Mouse (Mus musculus): ENCODE data around the gene Samd11. TPM values are rescaled to one million over a fixed set of nuclear protein-coding genes. Genes with fewer than 3 reads are reported as not detected.
A peak's percentile ranks its signal among the peaks of the same experiment; 100 is the strongest.

Samd11 gene
- polyA plus RNA-seq, 1 experiment from 2014 or later = 2.0 TPM

GRCm38 (mm10) chr4:156234021-156234501 is 21.4 kb downstream of the Samd11 start:
- Histone ChIP-seq H3K4me1 (peaks cover 18% of the 10 kb centered on the region), H3K27me3 (no peaks in the 10 kb centered on the region), H3K9me3 (no peaks in the 10 kb centered on the region), H3K4me3 (replicated peaks) (peak overlapping the region; percentile 53), H3K9ac (peak overlapping the region; percentile 70), H3K36me3 (replicated peaks) (peaks cover 60% of the 10 kb centered on the region), H3K4me2 (peak overlapping the region; percentile 77), H3K27ac (peak overlapping the region; percentile 91)
- WGBS = 2% methylated on average over 17 of the region's 17 CpGs
- peak; percentile 22 for ATAC-seq (ENCODE audit: low FRiP score)

GRCm38 (mm10) chr4:156228393-156229024 is 26.9 kb downstream of the Samd11 start:
- Histone ChIP-seq H3K36me3 (replicated peaks) (peaks cover 50% of the 10 kb centered on the region), H3K27me3 (no peaks in the 10 kb centered on the region), H3K4me3 (replicated peaks) (no peak overlapping the region), H3K9ac (no peak overlapping the region), H3K4me1 (peaks cover 14% of the 10 kb centered on the region), H3K4me2 (no peak overlapping the region), H3K27ac (no peak overlapping the region), H3K9me3 (no peaks in the 10 kb centered on the region)
- 0 out of 2 replicates have a peak, but pooled peaks have one; percentile 21 for ATAC-seq (ENCODE audit: low FRiP score)
- WGBS = 19% methylated on average over 12 of the region's 12 CpGs

GRCm38 (mm10) chr4:156227752-156228392 is 27.6 kb downstream of the Samd11 start:
- H3K4me3 ChIP-seq (replicated peaks) = no peak overlapping the region
- H3K4me1 ChIP-seq = peaks cover 9% of the 10 kb centered on the region; the same call in 1 of the 2 replicates
- H3K27me3 ChIP-seq = no peaks in the 10 kb centered on the region
- H3K4me2 ChIP-seq = no peak overlapping the region
- 0 out of 2 replicates have a peak, but pooled peaks have one; percentile 6 for ATAC-seq (ENCODE audit: low FRiP score)
- H3K27ac ChIP-seq = no peak overlapping the region
- no peaks in the 10 kb centered on the region for H3K9me3 ChIP-seq
- no peak overlapping the region for H3K9ac ChIP-seq
- H3K36me3 ChIP-seq (replicated peaks) = peaks cover 46% of the 10 kb centered on the region
- WGBS = 37% methylated on average over 18 of the region's 18 CpGs

- H3K4me2 ChIP-seq = no peak overlapping the region
- WGBS = 91% methylated on average over 2 of the region's 2 CpGs
- no peaks in the 10 kb centered on the region for H3K9me3 ChIP-seq
- H3K27me3 ChIP-seq = no peaks in the 10 kb centered on the region
- H3K4me3 ChIP-seq (replicated peaks) = no peak overlapping the region
- H3K9ac ChIP-seq = no peak overlapping the region
- peaks cover 10% of the 10 kb centered on the region for H3K36me3 ChIP-seq (replicated peaks)
- H3K4me1 ChIP-seq = peaks cover 9% of the 10 kb centered on the region; the same call in 1 of the 2 replicates
- no peak overlapping the region for H3K27ac ChIP-seq
- no peak for ATAC-seq (ENCODE audit: low FRiP score)
Measured at GRCm38 (mm10) chr4:156224276-156224675, 31.2 kb downstream of the Samd11 start.

- Histone ChIP-seq H3K36me3 (replicated peaks) (no peaks in the 10 kb centered on the region), H3K27me3 (no peaks in the 10 kb centered on the region), H3K4me1 (no peaks in the 10 kb centered on the region), H3K4me2 (no peak overlapping the region), H3K9ac (no peak overlapping the region), H3K9me3 (no peaks in the 10 kb centered on the region), H3K27ac (no peak overlapping the region), H3K4me3 (replicated peaks) (no peak overlapping the region)
- WGBS = 86% methylated on average over 11 of the region's 11 CpGs
- no peak for ATAC-seq (ENCODE audit: low FRiP score)
Measured at GRCm38 (mm10) chr4:156219936-156220335, 35.5 kb downstream of the Samd11 start.

GRCm38 (mm10) chr4:156217838-156218237 is 37.6 kb downstream of the Samd11 start:
- Histone ChIP-seq H3K4me3 (replicated peaks) (no peak overlapping the region), H3K9me3 (no peaks in the 10 kb centered on the region), H3K27ac (no peak overlapping the region), H3K36me3 (replicated peaks) (no peaks in the 10 kb centered on the region), H3K9ac (no peak overlapping the region), H3K27me3 (no peaks in the 10 kb centered on the region), H3K4me1 (no peaks in the 10 kb centered on the region), H3K4me2 (no peak overlapping the region)
- no peak for ATAC-seq (ENCODE audit: low FRiP score)
- WGBS = 82% methylated on average over 16 of the region's 16 CpGs

DNA sequence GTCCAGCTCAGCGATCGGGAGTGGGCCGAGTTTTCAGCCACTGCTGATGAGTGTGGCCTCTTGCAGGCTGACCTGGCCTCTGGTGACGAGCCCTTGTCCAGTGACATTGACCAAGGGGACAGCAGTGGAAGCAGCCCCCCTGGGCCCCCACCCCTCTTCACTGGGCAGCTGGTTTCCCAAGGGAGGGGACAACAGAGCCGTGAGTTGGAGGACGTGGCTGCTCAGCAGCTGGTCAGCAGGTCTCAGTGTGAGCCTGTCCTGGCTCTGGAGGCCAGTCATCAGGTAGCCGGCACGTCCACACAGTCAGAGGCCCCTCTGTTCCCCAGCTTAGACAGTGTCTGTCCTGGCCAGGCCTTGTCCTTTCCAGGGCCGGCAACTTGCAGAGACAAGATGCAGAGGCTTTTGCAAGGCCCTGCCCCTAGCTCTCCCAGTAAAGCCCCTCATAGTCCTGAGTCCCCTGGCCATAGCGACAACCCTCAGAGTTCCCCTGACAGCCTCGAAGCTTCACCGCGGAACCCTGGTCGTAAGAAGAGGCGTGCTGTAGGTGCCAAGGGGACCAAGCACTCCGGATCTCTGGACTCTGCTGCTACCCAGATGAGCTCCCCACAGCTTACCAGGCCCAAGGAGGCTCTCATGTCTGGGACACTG is 38.3 kb downstream of the Samd11 start:
- H3K9ac ChIP-seq = no peak overlapping the region
- ATAC-seq (ENCODE audit: low FRiP score) = no peak
- H3K27me3 ChIP-seq = no peaks in the 10 kb centered on the region
- no peak overlapping the region for H3K27ac ChIP-seq
- 81% methylated on average over 16 of the region's 16 CpGs for WGBS
- no peaks in the 10 kb centered on the region for H3K9me3 ChIP-seq
- no peaks in the 10 kb centered on the region for H3K36me3 ChIP-seq (replicated peaks)
- no peak overlapping the region for H3K4me2 ChIP-seq
- no peaks in the 10 kb centered on the region for H3K4me1 ChIP-seq
- no peak overlapping the region for H3K4me3 ChIP-seq (replicated peaks)

DNA sequence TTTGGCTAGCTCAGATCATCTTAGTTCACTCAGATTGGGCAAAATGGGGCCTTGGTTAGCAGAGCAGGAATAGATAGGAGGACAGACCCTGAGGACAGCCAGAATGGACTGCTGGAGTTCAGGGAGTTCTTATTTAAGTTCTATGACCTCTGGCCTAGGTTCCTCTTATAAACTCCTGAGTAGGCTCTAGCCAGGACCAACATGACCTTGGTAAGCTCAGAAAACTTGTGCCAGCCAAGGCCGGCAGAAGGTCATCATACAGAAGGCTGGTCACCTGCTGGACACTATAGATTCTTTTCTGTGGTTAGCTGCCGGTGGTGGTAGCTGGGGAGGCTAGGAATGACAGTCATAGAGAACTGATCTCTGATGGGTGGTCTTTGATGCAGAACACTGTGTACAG is 39.3 kb downstream of the Samd11 start:
- no peak for ATAC-seq (ENCODE audit: low FRiP score)
- H3K4me3 ChIP-seq (replicated peaks) = no peak overlapping the region
- 89% methylated on average over 2 of the region's 2 CpGs for WGBS

DNA sequence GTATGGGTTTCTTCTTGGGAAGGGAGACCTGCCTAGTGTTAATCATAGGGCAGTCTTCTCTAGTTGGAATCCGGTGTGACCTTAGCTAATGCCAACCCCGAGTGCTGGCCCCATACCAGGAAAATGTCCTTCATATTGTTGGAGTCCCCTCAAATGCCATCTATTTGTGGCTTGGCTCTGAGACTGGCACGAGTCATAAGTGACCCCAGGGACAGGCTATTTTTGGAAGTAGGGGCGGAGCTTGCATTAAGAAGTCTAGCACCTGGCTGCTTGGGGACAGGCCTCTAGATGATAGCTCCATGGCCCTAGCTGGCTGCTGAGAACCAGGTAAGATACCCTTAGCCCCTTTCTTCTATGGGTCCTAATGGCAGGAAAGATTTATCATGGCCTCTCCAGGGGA is 39.8 kb downstream of the Samd11 start, which contains the start of gene Perm1:
Gene Perm1 (plus strand): TSS at position 220 of the 400 bp plus-strand sequence.
- Histone ChIP-seq H3K27me3 (no peaks in the 10 kb centered on the region), H3K9ac (no peak within 1 kb of the TSS), H3K4me1 (no peaks in the 10 kb centered on the region), H3K4me2 (no peak within 1 kb of the TSS), H3K9me3 (no peaks in the 10 kb centered on the region), H3K27ac (no peak within 1 kb of the TSS), H3K4me3 (replicated peaks) (no peak within 1 kb of the TSS), H3K36me3 (replicated peaks) (no peaks in the 10 kb centered on the region)
- WGBS = 83% methylated on average over 4 of the region's 4 CpGs
- ATAC-seq (ENCODE audit: low FRiP score) = no peak

More for the DNA sequence above, 39.3 kb downstream of the Samd11 start:
- no peak overlapping the region for H3K9ac ChIP-seq
- no peak overlapping the region for H3K27ac ChIP-seq
- no peaks in the 10 kb centered on the region for H3K36me3 ChIP-seq (replicated peaks)
- H3K4me2 ChIP-seq = no peak overlapping the region
- H3K4me1 ChIP-seq = no peaks in the 10 kb centered on the region
- H3K27me3 ChIP-seq = no peaks in the 10 kb centered on the region
- H3K9me3 ChIP-seq = no peaks in the 10 kb centered on the region

GRCm38 (mm10) chr4:156213134-156213533 is 42.3 kb downstream of the Samd11 start:
- 96% methylated on average over 13 of the region's 13 CpGs for WGBS
- ATAC-seq (ENCODE audit: low FRiP score) = no peak
- no peaks in the 10 kb centered on the region for H3K27me3 ChIP-seq
- no peaks in the 10 kb centered on the region for H3K9me3 ChIP-seq
- no peak overlapping the region for H3K4me2 ChIP-seq
- H3K4me3 ChIP-seq (replicated peaks) = no peak overlapping the region
- H3K36me3 ChIP-seq (replicated peaks) = 0 out of 2 replicates have a peak, but pooled peaks cover 3% of the 10 kb centered on the region
- no peak overlapping the region for H3K9ac ChIP-seq
- H3K27ac ChIP-seq = no peak overlapping the region
- no peaks in the 10 kb centered on the region for H3K4me1 ChIP-seq

DNA sequence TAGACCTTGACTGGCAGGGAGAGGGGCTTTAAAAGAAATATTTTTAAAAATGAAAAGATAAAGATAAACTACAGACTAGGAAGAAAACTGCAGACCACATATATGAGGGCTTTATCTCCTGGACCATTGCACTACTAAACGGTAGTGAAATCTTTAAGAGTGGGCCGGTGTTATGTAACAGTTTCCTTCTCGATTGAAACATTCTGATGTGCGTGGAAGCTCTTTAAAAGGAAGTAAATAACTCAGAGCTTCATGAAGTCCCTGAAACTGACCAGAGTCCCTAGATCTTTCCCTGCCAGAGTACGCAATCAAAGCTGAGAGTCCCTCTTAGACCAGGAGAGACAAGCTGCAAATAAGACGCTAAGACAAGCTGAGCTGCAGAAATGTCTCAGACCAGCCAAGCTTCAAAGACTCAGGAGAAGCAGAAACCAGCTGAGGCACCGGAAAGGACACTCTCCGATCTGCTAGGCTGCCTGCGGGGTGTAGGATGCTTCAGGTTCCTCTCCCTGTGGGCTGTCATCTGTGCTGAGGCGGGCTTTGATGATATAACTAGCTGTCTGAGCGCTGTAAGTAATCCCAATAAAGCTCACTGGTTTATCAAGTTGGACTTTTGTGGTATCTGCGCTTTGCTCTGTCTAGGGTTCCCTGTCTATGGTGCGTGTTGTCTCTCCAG is 45.4 kb downstream of the Samd11 start:
- H3K9ac ChIP-seq = no peak overlapping the region
- H3K27me3 ChIP-seq = no peaks in the 10 kb centered on the region
- 0 out of 2 replicates have a peak, but pooled peaks cover 10% of the 10 kb centered on the region for H3K36me3 ChIP-seq (replicated peaks)
- no peak for ATAC-seq (ENCODE audit: low FRiP score)
- no peak overlapping the region for H3K4me2 ChIP-seq
- no peaks in the 10 kb centered on the region for H3K9me3 ChIP-seq
- peaks cover 9% of the 10 kb centered on the region for H3K4me1 ChIP-seq
- no peak overlapping the region for H3K27ac ChIP-seq
- no peak overlapping the region for H3K4me3 ChIP-seq (replicated peaks)
- WGBS = 83% methylated on average over 13 of the region's 13 CpGs

GRCm38 (mm10) chr4:156208872-156209271 is 46.6 kb downstream of the Samd11 start:
- ATAC-seq (ENCODE audit: low FRiP score) = no peak
- 91% methylated on average over 4 of the region's 4 CpGs for WGBS
- 0 out of 2 replicates have a peak, but pooled peaks cover 10% of the 10 kb centered on the region for H3K36me3 ChIP-seq (replicated peaks)

More at GRCm38 (mm10) chr4:156208872-156209271, 46.6 kb downstream of the Samd11 start:
- Histone ChIP-seq H3K9me3 (no peaks in the 10 kb centered on the region), H3K4me1 (peaks cover 21% of the 10 kb centered on the region), H3K9ac (no peak overlapping the region), H3K4me3 (replicated peaks) (no peak overlapping the region), H3K27ac (no peak overlapping the region), H3K4me2 (no peak overlapping the region), H3K27me3 (peaks cover 7% of the 10 kb centered on the region; the same call in 1 of the 2 replicates)
